Mouse (Mus musculus): Measurements from ENCODE around the gene Gm14569. TPM values are rescaled to one million over a fixed set of nuclear protein-coding genes. Genes with fewer than 3 reads are reported as not detected.

Gene Gm14569
- polyA plus RNA-seq, 1 experiment from 2014 or later: not detected

- Histone ChIP-seq H3K4me2 (ENCODE audit: low read depth, low read length) (no peak overlapping the region), H3K9ac (ENCODE audit: low read length) (no peak overlapping the region), H3K36me3 (ENCODE audit: control insufficient read depth, insufficient read depth, low read length) (no peaks in the 10 kb centered on the region), H3K27me3 (ENCODE audit: control insufficient read depth, insufficient read depth, low read depth, low read length) (no peaks in the 10 kb centered on the region), H3K9me3 (ENCODE audit: control insufficient read depth, low read length) (no peaks in the 10 kb centered on the region), H3K4me1 (replicated peaks; ENCODE audit: control insufficient read depth, insufficient read depth, low read length) (no peaks in the 10 kb centered on the region), H3K4me3 (ENCODE audit: low read length) (no peak overlapping the region), H3K27ac (ENCODE audit: low read length) (no peak overlapping the region)
- WGBS: 82% methylated on average over 3 of the region's 3 CpGs
- ATAC-seq (ENCODE audit: low read depth): no peak
These were observed 16.8 kb downstream of the Gm14569 start for GRCm38 (mm10) chrX:36474873-36475272.

GRCm38 (mm10) chrX:36474103-36474751, 17.4 kb downstream of the Gm14569 start:
- no peak for ATAC-seq (ENCODE audit: low read depth)
- Histone ChIP-seq H3K4me3 (ENCODE audit: low read length) (no peak overlapping the region), H3K36me3 (ENCODE audit: control insufficient read depth, insufficient read depth, low read length) (no peaks in the 10 kb centered on the region), H3K27ac (ENCODE audit: low read length) (no peak overlapping the region), H3K27me3 (ENCODE audit: control insufficient read depth, insufficient read depth, low read depth, low read length) (no peaks in the 10 kb centered on the region), H3K4me1 (replicated peaks; ENCODE audit: control insufficient read depth, insufficient read depth, low read length) (no peaks in the 10 kb centered on the region), H3K9me3 (ENCODE audit: control insufficient read depth, low read length) (no peaks in the 10 kb centered on the region), H3K4me2 (ENCODE audit: low read depth, low read length) (no peak overlapping the region), H3K9ac (ENCODE audit: low read length) (no peak overlapping the region)
- 46% methylated on average over 6 of the region's 6 CpGs for WGBS

- Histone ChIP-seq H3K4me2 (ENCODE audit: low read depth, low read length) (no peak overlapping the region), H3K27ac (ENCODE audit: low read length) (no peak overlapping the region), H3K9ac (ENCODE audit: low read length) (no peak overlapping the region), H3K4me1 (replicated peaks; ENCODE audit: control insufficient read depth, insufficient read depth, low read length) (no peaks in the 10 kb centered on the region), H3K4me3 (ENCODE audit: low read length) (no peak overlapping the region), H3K36me3 (ENCODE audit: control insufficient read depth, insufficient read depth, low read length) (no peaks in the 10 kb centered on the region), H3K27me3 (ENCODE audit: control insufficient read depth, insufficient read depth, low read depth, low read length) (no peaks in the 10 kb centered on the region), H3K9me3 (ENCODE audit: control insufficient read depth, low read length) (no peaks in the 10 kb centered on the region)
- ATAC-seq (ENCODE audit: low read depth): no peak
- WGBS: 13% methylated on average over 1 of the region's 1 CpGs
These were observed 35.6 kb downstream of the Gm14569 start for GRCm38 (mm10) chrX:36456031-36456430.

GRCm38 (mm10) chrX:36437932-36438331, 53.7 kb downstream of the Gm14569 start:
- no peaks in the 10 kb centered on the region for H3K36me3 ChIP-seq (ENCODE audit: control insufficient read depth, insufficient read depth, low read length)
- 90% methylated on average over 1 of the region's 1 CpGs for WGBS

GRCm38 (mm10) chrX:36434993-36435392, 56.6 kb downstream of the Gm14569 start:
- ATAC-seq (ENCODE audit: low read depth): no peak
- WGBS: 41% methylated on average over 6 of the region's 6 CpGs
- no peaks in the 10 kb centered on the region for H3K27me3 ChIP-seq (ENCODE audit: control insufficient read depth, insufficient read depth, low read depth, low read length)

More at GRCm38 (mm10) chrX:36437932-36438331, 53.7 kb downstream of the Gm14569 start:
- Histone ChIP-seq H3K4me2 (ENCODE audit: low read depth, low read length) (no peak overlapping the region), H3K9ac (ENCODE audit: low read length) (no peak overlapping the region), H3K27ac (ENCODE audit: low read length) (no peak overlapping the region), H3K9me3 (ENCODE audit: control insufficient read depth, low read length) (no peaks in the 10 kb centered on the region), H3K4me3 (ENCODE audit: low read length) (no peak overlapping the region), H3K27me3 (ENCODE audit: control insufficient read depth, insufficient read depth, low read depth, low read length) (no peaks in the 10 kb centered on the region), H3K4me1 (replicated peaks; ENCODE audit: control insufficient read depth, insufficient read depth, low read length) (no peaks in the 10 kb centered on the region)
- ATAC-seq (ENCODE audit: low read depth): no peak

GRCm38 (mm10) chrX:36419153-36419552, 72.5 kb downstream of the Gm14569 start:
- H3K27me3 ChIP-seq (ENCODE audit: control insufficient read depth, insufficient read depth, low read depth, low read length): no peaks in the 10 kb centered on the region
- H3K4me1 ChIP-seq (replicated peaks; ENCODE audit: control insufficient read depth, insufficient read depth, low read length): no peaks in the 10 kb centered on the region
- no peak overlapping the region for H3K27ac ChIP-seq (ENCODE audit: low read length)
- no peak for ATAC-seq (ENCODE audit: low read depth)
- H3K36me3 ChIP-seq (ENCODE audit: control insufficient read depth, insufficient read depth, low read length): no peaks in the 10 kb centered on the region
- WGBS: 80% methylated on average over 3 of the region's 3 CpGs
- H3K9me3 ChIP-seq (ENCODE audit: control insufficient read depth, low read length): no peaks in the 10 kb centered on the region
- no peak overlapping the region for H3K9ac ChIP-seq (ENCODE audit: low read length)
- no peak overlapping the region for H3K4me2 ChIP-seq (ENCODE audit: low read depth, low read length)
- no peak overlapping the region for H3K4me3 ChIP-seq (ENCODE audit: low read length)

More at GRCm38 (mm10) chrX:36434993-36435392, 56.6 kb downstream of the Gm14569 start:
- Histone ChIP-seq H3K9ac (ENCODE audit: low read length) (no peak overlapping the region), H3K4me2 (ENCODE audit: low read depth, low read length) (no peak overlapping the region), H3K27ac (ENCODE audit: low read length) (no peak overlapping the region), H3K4me3 (ENCODE audit: low read length) (no peak overlapping the region), H3K9me3 (ENCODE audit: control insufficient read depth, low read length) (no peaks in the 10 kb centered on the region), H3K36me3 (ENCODE audit: control insufficient read depth, insufficient read depth, low read length) (no peaks in the 10 kb centered on the region), H3K4me1 (replicated peaks; ENCODE audit: control insufficient read depth, insufficient read depth, low read length) (no peaks in the 10 kb centered on the region)

- H3K4me1 ChIP-seq (replicated peaks; ENCODE audit: control insufficient read depth, insufficient read depth, low read length): no peaks in the 10 kb centered on the region
- 49% methylated on average over 6 of the region's 6 CpGs for WGBS
- no peaks in the 10 kb centered on the region for H3K9me3 ChIP-seq (ENCODE audit: control insufficient read depth, low read length)
- H3K4me3 ChIP-seq (ENCODE audit: low read length): no peak overlapping the region
- H3K36me3 ChIP-seq (ENCODE audit: control insufficient read depth, insufficient read depth, low read length): no peaks in the 10 kb centered on the region
- no peak overlapping the region for H3K4me2 ChIP-seq (ENCODE audit: low read depth, low read length)
- no peak for ATAC-seq (ENCODE audit: low read depth)
- H3K27ac ChIP-seq (ENCODE audit: low read length): no peak overlapping the region
- no peak overlapping the region for H3K9ac ChIP-seq (ENCODE audit: low read length)
- H3K27me3 ChIP-seq (ENCODE audit: control insufficient read depth, insufficient read depth, low read depth, low read length): no peaks in the 10 kb centered on the region
These were observed 89.3 kb downstream of the Gm14569 start for GRCm38 (mm10) chrX:36402316-36402715.

GRCm38 (mm10) chrX:36400980-36401379, 90.7 kb downstream of the Gm14569 start, which contains the start of gene Gm6268:
Gene Gm6268 (plus strand): TSS chrX:36401280.
- Histone ChIP-seq H3K27ac (ENCODE audit: low read length) (no peak within 1 kb of the TSS), H3K4me3 (ENCODE audit: low read length) (no peak within 1 kb of the TSS), H3K9ac (ENCODE audit: low read length) (no peak within 1 kb of the TSS), H3K4me2 (ENCODE audit: low read depth, low read length) (no peak within 1 kb of the TSS), H3K9me3 (ENCODE audit: control insufficient read depth, low read length) (no peaks in the 10 kb centered on the region), H3K27me3 (ENCODE audit: control insufficient read depth, insufficient read depth, low read depth, low read length) (no peaks in the 10 kb centered on the region), H3K36me3 (ENCODE audit: control insufficient read depth, insufficient read depth, low read length) (no peaks in the 10 kb centered on the region), H3K4me1 (replicated peaks; ENCODE audit: control insufficient read depth, insufficient read depth, low read length) (no peaks in the 10 kb centered on the region)
- ATAC-seq (ENCODE audit: low read depth): no peak
- WGBS: 86% methylated on average over 13 of the region's 13 CpGs

- Histone ChIP-seq H3K4me1 (replicated peaks; ENCODE audit: control insufficient read depth, insufficient read depth, low read length) (no peaks in the 10 kb centered on the region), H3K4me3 (ENCODE audit: low read length) (no peak overlapping the region), H3K9ac (ENCODE audit: low read length) (no peak overlapping the region), H3K27ac (ENCODE audit: low read length) (no peak overlapping the region), H3K4me2 (ENCODE audit: low read depth, low read length) (no peak overlapping the region), H3K27me3 (ENCODE audit: control insufficient read depth, insufficient read depth, low read depth, low read length) (no peaks in the 10 kb centered on the region), H3K36me3 (ENCODE audit: control insufficient read depth, insufficient read depth, low read length) (no peaks in the 10 kb centered on the region), H3K9me3 (ENCODE audit: control insufficient read depth, low read length) (no peaks in the 10 kb centered on the region)
- 25% methylated on average over 6 of the region's 6 CpGs for WGBS
- ATAC-seq (ENCODE audit: low read depth): no peak
These were observed 98.4 kb downstream of the Gm14569 start for GRCm38 (mm10) chrX:36393279-36393678.
